Mouse (Mus musculus): ENCODE measurements at regions not wholly inside any gene's neighbourhood (a gene's known extent, or its start where the extent isn't known, plus 50 kb on each side); places are given as distances from the start of the nearest gene placed in this dataset.

DNA sequence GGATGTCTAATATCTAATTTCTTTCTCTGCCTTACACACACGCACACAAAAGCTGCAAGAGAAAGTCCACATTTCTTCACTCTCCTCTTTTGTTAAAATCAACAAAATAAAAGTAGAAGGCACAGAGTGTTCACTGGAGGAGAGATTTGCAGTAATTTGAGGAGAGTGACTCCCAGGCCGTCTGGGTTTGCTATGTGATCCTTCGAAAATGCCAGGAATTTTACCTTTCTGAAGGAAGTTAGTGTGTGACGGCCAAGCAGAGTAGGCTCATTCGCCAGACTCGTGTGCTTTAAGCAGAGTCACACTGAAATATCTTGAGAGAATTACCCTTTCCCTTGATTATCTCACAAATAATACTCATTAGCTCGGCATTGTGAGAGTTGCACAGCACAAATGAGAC, 216.0 kb downstream of the Rnd3 start:
- no peak for DNase-seq (ENCODE audit: low read depth, low spot score)

DNA sequence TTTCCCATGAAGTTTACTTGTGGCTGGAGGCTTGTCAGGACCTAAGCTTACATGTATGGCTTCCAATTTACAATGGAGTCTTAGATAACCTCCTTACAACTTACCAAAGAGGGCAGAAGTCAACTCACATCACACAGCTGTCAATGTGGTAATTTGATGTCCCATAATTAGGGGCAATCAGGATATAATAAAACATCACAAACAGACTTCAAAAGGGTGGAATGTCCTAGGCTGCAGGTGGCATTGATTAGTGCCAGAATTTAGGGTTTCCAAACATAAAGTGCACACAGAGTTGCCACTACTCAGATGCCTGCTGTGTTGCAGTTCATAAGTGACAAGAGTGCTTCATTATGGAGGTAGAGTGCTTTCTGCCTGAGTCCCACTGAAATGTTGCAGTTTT, 227.9 kb downstream of the Rnd3 start:
- no peak for DNase-seq (ENCODE audit: low read depth, low spot score)

DNA sequence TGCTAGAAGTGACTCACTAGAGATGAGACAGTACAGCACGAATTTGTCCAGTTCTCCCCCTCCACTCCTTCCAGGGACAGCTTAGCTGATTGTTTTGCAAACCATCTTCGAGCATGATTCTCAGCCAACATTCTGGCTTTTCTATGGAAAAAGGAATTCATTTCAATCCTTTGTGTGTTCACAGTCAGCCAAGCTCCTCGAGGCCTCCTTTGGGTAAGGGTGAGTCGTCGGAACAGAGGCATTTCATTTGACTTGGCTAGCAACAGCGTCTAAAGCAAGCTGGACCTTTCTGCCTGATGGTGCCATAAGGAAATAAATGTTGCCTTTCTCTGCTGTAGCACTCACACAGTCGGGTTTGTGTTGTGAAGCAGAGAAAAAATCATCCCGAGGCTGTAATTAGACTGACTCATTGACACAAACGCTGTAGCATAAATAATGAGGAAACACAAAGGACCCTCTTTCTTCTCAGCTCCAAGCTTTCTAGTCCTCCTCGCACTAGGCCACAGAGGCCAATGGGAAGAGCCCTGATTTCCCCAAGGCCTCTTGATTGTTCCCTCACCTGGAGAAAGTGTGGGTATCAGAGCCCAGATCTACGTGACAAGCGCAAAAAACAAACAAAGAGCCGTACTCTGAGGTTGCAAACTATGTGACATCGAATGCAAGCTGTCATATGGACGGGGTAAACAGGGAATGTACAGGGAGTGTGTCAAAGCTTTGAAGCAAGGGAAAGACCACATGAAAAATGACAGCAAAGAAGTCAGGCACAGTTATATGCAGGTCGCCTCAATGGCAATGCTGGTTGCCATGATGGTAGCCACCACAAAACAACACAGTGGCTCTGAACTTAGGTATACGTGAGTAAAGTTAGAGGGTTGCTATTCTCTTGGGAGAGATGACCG, 232.3 kb downstream of the Rnd3 start:
- no peak for DNase-seq (ENCODE audit: low read depth, low spot score)

DNA sequence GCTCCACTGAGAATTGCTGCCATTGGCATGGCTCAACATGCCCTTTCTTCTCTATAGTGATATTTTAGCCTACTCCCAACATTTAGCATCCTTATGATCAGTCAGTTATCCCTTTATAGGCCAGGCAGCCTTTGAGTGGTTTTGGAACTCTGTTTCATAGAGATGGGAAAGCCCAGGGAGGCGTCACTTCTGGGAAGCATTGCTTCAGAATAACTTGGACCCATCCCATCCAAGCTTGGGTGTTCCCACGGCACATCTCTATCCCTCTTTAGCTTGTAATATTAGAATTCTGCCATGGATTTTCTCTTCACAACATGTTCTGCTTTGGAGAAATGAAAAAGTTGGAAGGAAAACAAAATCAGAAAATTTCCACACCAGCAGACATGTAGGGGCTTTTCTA, 233.8 kb downstream of the Rnd3 start:
- no peak for DNase-seq (ENCODE audit: low read depth, low spot score)

DNA sequence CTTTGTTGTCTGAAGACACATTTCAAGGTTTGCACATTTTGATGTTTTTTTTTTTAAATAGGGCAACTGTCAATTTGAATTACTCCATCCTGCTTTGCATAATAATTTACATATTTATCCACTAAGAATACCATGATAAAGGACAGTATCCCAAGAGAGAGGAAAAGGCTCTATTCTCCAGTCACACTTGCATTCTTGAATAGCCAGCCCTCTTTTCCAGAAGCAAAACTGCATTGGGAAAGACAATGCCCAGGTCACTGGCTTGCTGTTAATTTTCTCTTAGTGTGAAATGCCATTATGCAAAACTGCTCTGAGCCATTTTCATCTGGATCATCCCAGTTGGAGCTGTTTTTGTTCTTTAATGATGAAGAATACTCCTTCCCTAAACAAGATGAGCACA, 234.7 kb downstream of the Rnd3 start:
- no peak for DNase-seq (ENCODE audit: low read depth, low spot score)

DNA sequence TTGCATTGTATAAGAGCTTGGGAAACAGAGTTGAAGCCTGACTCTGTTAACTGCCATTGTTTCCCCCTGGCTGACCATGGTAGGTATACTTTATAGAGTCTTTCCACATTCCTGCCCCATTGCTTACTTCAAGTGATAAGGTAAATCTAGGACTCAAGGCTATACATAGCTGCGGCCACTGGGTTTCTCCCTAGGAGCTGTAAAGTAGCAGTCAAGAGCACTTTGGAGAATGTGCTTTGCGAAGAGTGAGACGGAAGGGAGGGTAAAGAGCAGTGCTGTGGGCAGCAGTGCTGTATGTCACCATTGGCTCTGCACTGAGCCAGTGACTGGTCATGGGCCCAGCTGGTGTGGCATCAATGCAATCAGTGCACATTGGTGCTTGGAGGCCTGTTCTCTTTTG, 240.1 kb downstream of the Rnd3 start:
- DNase-seq (ENCODE audit: low read depth, low spot score): no peak

DNA sequence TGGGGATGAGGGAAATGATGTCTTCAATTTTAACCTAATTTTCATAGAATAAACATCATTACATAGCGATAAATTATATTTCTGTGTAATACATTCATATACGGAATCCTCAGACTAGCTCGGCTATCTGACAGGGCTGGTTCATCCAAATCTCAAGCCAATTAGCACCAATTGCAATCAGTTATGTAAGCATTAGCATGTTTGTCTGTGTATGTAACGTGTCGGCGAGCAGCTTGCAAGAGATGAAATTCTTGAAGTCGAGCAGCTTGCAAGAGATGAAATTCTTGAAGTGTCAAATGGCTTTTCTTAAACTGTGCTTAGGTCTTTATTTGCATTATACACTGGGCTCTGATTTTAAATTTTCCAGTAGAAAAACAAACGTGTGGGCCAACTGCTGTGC, 246.2 kb downstream of the Rnd3 start:
- DNase-seq (ENCODE audit: low read depth, low spot score): no peak

DNA sequence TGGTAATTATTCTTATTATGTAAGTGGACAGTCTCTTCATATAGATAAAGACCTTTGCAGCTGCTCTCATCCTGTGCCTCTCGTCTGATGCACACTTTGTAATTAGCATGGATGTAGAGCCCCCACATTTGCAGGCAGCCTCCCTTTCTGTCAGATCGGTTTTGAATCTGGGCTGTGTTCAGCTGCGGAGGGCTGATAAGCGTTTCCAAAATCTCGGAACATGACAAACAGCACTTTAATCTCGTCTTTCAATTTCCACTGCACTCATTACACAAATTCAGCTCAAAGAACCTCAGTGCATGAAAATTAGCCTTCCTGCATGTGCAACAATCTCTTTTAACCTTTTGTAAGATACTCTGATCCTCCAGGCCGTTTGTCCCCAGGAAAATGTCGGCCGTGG, 246.7 kb downstream of the Rnd3 start:
- DNase-seq (ENCODE audit: low read depth, low spot score): no peak

DNA sequence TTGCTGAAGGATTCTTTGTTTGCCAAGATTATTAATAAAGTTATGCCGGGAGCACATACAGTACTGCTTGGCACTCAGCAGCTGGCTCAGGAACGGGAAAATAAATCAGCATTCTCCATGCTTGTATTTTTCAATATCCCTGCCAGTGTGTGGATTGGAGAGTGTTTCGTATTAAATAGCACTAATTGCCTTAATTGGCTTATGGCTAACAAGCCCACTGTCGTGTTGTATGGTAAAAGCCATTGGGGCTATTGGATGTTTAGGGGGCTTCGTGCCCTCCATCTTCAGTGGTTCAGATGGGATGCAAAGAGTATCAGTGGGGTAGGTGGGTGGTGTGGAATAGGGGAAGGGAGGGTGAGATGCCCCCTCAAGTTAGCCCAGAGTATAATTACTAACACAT, 259.9 kb downstream of the Rnd3 start:
- no peak for DNase-seq (ENCODE audit: low read depth, low spot score)

DNA sequence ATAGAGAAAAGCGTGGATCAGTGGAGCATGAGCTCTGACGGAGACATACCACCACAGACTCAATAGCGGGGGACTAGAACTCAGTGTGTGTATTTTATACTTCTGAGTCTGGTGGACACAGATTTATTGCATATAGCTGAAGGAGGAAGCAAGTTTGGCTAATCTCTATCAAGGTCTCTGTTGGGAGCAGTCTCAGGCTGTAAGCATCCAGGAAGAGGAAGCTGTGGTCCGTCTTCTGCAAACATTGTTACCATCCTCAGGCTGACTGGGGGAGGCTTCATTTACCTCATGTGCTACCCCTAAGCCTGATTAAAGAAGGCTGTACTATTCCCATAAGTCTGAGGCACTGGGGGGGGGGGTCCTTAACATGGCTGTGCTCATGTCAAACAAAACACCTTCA, 261.0 kb downstream of the Rnd3 start:
- DNase-seq (ENCODE audit: low read depth, low spot score): no peak

DNA sequence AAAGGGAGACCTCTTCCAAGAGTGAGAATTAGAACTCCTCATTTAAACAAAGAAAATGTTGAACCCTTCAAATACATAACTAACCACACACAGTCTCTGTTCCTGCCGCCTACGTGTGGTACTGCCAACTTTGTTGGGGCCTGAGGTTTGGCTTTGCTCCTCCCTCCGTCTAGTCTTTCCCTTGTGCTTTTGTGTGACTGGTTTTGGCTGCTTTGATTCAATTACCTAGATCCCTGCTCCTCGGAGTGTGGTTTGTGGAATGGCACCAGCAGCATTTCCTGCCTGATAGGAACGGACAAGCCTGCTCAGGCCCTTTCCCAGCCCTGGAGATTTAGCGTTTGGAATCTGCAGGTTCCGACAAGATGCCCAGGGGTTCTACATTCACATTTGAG, 263.0 kb downstream of the Rnd3 start:
- no peak for DNase-seq (ENCODE audit: low read depth, low spot score)

DNA sequence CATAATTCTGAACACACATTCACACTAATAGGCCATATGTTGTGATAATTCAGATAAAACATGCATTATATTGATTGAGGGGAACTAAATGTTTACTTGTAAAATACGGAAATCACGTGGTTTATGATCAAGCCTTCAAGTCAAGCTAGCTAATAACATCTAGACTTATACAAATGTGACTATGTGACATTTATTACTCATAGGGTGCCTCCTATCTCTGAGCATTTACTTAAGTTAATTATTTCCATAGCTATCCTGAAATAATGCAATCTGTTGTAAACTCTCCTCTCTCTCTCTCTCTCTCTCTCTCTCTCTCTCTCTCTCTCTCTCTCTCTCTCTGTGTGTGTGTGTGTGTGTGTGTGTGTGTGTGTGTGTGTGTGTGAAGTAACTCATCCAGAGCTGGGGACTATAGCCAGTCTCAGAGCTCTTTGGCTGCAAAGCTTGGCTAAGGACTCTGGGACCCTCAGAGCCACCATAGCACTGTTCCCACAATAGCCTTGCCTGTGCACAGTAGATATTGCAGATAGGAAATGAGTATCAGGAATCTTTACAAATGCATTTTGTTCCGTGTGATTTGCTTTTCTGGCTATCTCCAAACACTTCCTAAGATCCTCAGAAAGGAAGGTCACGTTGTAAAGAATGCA, 263.5 kb downstream of the Rnd3 start:
- DNase-seq (ENCODE audit: low read depth, low spot score): no peak

DNA sequence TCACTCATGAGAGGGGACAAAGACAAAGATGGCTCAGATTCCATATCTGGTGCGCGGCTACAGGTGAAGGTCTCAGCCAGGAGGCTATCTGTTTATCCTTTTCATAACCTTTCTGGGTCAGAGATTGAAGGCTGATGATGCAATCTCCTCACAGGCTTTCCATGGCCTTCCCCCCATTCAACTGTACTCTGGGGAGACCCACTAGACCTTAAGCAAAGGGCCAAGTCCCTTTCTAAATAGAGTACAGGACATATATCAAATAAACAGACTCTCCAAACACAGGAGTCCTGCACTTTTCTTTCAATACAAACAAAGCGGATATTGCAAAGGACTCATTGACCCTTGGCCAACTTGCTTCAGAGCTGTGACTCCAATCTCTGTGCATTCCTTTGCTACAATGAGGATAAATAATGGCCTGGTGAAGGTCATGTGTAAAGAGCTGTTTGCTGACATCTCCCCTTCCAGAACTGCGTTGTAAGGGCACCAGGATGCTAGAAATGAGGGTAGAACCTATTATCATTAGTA, 267.3 kb downstream of the Rnd3 start:
- DNase-seq (ENCODE audit: low read depth, low spot score): no peak

DNA sequence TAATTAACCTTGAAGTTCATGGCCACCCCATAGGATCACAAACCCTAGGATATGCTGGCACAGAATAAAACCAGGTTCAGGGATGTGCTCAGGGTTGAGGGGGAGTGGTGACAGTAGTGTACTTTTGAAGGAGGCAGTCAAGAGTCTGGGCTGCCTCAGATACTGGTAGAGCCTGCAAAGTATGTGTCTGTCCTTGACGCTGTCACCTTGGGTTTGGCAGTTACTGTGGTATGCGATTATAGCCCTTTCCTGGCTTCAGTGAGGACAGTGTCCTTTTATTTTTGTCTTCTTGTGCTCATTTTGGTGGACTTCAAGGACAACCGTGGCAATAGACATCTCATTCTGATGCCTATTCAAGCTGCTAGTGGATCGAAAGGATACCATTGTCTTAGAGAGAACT, 268.1 kb downstream of the Rnd3 start:
- DNase-seq (ENCODE audit: low read depth, low spot score): no peak

DNA sequence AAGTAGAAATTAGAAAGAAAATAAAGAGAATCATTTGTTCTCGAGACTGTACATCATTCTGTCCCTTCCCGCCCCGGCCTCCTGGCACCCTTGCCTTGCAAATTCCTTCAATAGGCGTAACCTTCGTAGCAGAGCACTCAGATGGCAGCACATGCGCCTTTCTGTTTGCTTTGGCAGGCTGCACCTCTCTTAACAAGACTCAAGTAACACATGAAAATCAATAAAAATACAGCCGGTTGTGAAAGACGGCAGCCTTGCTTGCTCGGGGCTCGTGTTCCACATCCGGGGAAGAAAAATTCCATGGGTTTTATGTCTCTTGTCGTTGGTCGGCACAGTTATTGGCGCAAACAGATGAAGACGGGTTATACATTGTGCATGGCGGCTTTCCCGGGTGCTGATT, 271.2 kb downstream of the Rnd3 start:
- DNase-seq (ENCODE audit: low read depth, low spot score): peak; percentile 26

DNA sequence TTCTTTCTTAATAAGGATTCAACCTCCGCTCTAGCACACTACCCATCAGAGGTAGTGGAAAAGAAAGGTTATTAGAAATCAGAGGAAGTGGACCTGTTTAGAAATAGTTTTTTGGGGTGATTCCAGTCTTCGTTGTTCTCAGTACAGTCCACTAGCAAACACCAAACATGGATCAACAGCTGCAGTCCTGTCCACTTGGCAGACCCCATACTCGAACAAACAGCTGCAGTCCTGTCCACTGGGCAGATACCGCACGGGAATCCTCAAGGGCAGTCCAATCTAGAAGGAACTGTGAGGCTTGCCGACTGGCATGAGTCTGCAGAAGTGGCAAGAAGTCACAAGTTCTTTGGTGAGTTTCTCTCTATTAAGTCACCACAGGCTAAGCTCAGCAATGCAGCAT, 273.8 kb downstream of the Rnd3 start:
- DNase-seq (ENCODE audit: low read depth, low spot score): no peak

DNA sequence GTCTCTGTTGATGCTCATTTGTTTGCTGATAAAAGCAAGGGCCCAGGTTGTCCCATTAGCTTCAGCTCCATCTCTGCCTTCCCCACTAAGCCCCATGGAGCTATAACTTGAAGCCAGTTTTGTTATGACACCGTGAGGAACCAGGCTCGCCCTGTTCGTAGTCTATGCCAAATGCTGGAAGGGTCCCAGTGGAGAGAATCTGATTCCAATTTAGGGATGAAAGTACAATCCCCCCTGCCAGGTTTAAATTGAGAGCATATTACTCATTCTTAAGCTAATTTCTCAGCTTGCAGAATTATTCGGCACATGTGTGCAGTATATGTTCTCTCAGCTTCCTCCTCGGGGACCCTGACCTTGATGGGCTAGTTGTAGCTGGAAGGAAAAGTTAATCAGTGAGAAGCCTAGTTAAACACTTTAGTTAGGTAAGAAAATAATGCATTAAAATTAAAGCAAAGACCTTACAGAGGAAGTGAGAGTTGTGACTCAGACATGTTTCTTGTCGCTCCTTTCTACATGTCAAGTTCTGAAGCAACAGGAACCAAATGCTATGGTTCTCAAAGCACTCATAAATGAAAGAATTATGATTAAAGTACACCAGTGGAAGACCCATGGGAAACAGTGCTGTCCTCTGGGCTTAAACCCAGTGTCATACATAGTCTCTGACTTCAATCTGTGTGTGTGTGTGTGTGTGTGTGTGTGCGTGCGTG, 295.2 kb downstream of the Rnd3 start:
- no peak for DNase-seq (ENCODE audit: low read depth, low spot score)

DNA sequence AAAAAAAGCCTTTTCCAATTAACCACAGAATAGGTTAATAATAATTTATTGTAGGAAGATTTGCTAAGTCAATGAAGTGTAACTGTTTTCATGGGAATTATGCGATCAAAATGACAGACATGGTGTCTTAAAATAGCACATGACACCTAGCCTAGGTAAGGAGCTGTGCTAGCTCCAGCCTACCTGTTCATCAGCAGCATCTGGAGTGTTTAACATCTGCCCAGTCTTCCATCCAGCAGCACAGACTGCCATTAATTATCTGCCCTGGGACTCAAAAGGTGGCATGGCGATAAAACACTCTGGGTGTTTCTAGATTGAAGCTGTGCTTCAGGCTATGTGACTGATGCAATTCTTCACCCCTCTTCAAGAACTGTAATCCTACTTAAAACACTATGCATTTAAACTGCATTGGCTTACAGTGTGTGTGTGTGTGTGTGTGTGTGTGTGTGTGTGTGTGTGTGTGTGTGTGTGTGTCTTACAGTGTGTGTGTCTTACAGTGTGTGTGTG, 296.4 kb downstream of the Rnd3 start:
- no peak for DNase-seq (ENCODE audit: low read depth, low spot score)

DNA sequence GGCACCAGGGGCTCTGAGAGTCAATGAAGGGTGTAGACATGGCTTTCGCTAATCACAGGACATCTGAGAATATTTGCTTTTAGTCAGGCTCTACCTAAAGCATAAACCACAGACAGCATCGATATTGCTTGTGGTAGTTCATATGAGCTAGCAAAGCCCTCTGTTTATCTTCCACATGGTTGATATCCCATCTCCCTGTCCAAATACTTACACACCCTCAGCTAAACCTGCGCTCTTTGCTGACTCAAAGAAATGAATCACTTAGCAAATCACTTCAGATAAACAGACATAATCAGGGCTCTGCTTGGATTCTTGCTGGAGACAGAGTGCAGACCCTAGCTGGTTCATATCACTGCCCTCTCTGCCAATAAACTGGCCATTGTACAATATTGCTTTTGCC, 298.8 kb downstream of the Rnd3 start:
- DNase-seq (ENCODE audit: low read depth, low spot score): no peak

DNA sequence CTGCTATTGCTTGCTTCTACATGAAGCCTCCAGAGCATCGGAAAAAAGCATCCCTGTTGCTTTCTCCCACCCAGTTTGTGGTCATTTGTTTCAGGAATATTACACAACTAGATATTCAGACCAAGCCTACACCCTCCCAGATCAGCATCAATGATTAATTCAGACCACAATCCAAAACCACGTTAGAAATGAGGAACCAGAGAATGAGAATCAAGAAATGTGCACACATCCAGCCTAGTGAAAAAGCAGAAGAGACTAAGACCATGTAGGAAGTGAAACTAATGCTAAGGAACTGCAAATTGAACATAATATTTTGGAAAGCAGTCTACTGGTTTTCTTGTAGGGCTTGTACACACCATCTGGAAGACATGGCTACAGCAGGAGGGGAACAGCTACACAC, 307.0 kb downstream of the Rnd3 start:
- DNase-seq (ENCODE audit: low read depth, low spot score): no peak

DNA sequence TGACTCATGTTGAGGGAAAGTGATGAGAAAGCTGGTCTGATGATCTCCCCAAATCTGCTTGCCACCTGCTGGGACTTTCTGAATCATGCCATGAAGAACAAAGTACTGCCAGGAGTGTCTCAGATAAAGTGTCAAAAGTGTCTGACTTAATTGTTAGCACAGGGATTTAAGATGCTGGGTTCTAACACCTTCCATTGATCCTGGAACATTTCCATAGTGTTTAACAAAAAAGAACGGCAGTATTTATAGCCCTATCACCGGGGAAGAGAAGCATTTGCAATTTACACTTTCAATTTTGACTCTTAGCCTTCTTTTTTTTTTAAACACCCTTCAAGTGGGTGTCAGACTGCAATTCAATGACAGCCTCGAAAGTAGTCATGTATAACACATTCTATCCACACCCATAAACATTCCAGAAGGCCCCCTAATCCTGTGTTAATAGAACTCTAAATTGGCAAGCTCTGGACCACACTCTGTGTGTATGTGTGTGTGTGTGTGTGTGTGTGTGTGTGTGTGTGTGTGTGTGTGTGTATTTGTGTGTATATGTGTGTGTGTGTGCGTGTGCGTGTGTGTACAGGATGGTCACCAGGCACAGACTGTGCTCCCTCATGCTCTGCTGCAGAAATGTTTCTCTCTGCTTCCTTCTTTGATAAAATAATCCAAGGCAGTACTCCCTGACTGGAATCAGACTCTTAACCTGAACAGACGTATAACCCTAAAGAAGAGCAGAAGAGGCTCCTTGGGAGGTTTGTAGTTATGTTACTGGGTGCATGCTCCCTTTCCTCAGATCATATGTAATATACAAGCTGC, 313.2 kb downstream of the Rnd3 start:
- DNase-seq (ENCODE audit: low read depth, low spot score): no peak

Measured in R1 (cell line).